Comparison of ENCODE assay signal across 8 mouse cellular contexts in the genomic region with DNA sequence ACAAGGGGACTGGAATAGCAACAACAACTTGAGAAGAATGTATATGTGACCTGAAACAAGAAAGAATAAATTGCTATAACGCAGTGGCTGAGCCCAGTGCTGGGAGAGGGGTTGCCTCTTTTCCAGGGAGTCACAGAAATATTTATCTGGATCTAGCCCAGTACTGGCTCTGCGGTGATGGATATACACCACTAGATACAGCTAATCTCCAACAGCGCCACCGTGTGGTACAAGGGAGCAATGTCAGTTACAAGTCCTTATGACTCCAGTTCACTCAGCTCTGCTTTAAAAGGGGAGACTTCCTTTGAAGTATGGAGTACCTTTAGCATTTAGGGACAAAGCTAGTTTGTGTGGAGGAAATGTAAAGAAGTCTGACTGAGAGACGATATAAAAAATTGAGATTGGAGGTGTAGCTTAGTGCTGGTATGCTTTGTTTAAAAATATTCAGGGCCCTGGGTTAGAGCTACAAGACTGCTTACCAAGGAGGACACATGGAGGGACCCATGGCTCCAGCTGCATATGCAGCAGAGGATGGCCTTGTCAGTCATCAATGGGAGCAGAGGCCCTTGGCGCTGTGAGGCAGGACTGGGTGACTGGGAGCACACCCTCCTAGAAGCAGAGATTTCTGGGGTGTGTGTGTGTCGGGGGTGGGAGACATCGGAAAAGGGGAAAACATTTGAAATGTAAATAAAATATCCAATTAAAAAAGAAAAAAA.
A peak's percentile ranks its signal among the peaks of the same experiment; 100 is the strongest.
DNase-seq lines count a peak whose midpoint lies in the region; ATAC-seq and TF ChIP-seq lines count a peak whose summit lies in the region.

No protein-coding gene starts in this region.

- no peak overlapping the region for H3K9ac ChIP-seq in ES-E14 (ENCODE audit: insufficient read depth, low read depth, low read length, poor library complexity, severe bottlenecking)
- H3K9ac ChIP-seq in forebrain, embryonic 14.5 days (ENCODE audit: low read length) = no peak overlapping the region
- no peak overlapping the region for H3K9ac ChIP-seq in lung, embryonic 15.5 days

- peak; percentile 77 for DNase-seq in ES-E14 (ENCODE audit: low read depth, low spot score)
- peak; percentile 6 for DNase-seq in c-Kit-negative CD71-positive TER-119-positive erythroid progenitor cells, embryonic 14.5 days (ENCODE audit: low read depth, low spot score)
- peak; percentile 90 for DNase-seq in forebrain, embryonic 14.5 days (ENCODE audit: low spot score)
- peak; percentile 78 for DNase-seq in hindbrain, embryonic 10.5 days (ENCODE audit: low spot score)
- DNase-seq in layer of hippocampus, adult 2 months (ENCODE audit: low spot score in 2 of 2) = peak; percentile 56 to 86
- peak; percentile 64 for DNase-seq in ovary, postnatal 36 days (ENCODE audit: low spot score)
- DNase-seq in urinary bladder, postnatal 14 days (ENCODE audit: low spot score) = peak; percentile 77

- WGBS in forebrain, embryonic 14.5 days = 37% methylated on average over 8 of the region's 8 CpGs
- WGBS in hindbrain, embryonic 10.5 days = 39% methylated on average over 8 of the region's 8 CpGs
- WGBS in lung, embryonic 15.5 days = 39% methylated on average over 8 of the region's 8 CpGs

- H3K4me3 ChIP-seq in ES-E14 (ENCODE audit: insufficient read depth in 1 of 2, low read depth in 1 of 2, low read length in 2 of 2, poor library complexity in 1 of 2, severe bottlenecking in 1 of 2) = no peak overlapping the region
- H3K4me3 ChIP-seq in forebrain, embryonic 14.5 days (ENCODE audit: low read depth, low read length) = no peak overlapping the region
- no peak overlapping the region for H3K4me3 ChIP-seq in hindbrain, embryonic 10.5 days
- no peak overlapping the region for H3K4me3 ChIP-seq in layer of hippocampus, adult 2 months
- no peak overlapping the region for H3K4me3 ChIP-seq in lung, embryonic 15.5 days

- H3K27me3 ChIP-seq in forebrain, embryonic 14.5 days (replicated peaks; ENCODE audit: control insufficient read depth, insufficient read depth, low read length) = no peaks in the 10 kb centered on the region
- no peaks in the 10 kb centered on the region for H3K27me3 ChIP-seq in hindbrain, embryonic 10.5 days (ENCODE audit: insufficient read depth, poor library complexity, severe bottlenecking)
- H3K27me3 ChIP-seq in lung, embryonic 15.5 days = no peaks in the 10 kb centered on the region

- H3K9me3 ChIP-seq in ES-E14 (ENCODE audit: control insufficient read depth, insufficient read depth, low read depth, low read length) = no peaks in the 10 kb centered on the region
- no peaks in the 10 kb centered on the region for H3K9me3 ChIP-seq in forebrain, embryonic 14.5 days (replicated peaks; ENCODE audit: control insufficient read depth, low read length)
- no peaks in the 10 kb centered on the region for H3K9me3 ChIP-seq in hindbrain, embryonic 10.5 days
- H3K9me3 ChIP-seq in lung, embryonic 15.5 days = no peaks in the 10 kb centered on the region

- ATAC-seq in forebrain, embryonic 14.5 days = peak; percentile 88
- peak; percentile 42 for ATAC-seq in lung, embryonic 15.5 days (ENCODE audit: borderline replicate concordance, extremely low read depth, low FRiP score, low TSS enrichment)

- no peak overlapping the region for H3K27ac ChIP-seq in ES-E14 (ENCODE audit: insufficient read depth, low read depth, low read length, poor library complexity, severe bottlenecking)
- no peak overlapping the region for H3K27ac ChIP-seq in forebrain, embryonic 14.5 days (ENCODE audit: low read depth, low read length)
- no peak overlapping the region for H3K27ac ChIP-seq in hindbrain, embryonic 10.5 days
- H3K27ac ChIP-seq in layer of hippocampus, adult 2 months = no peak overlapping the region
- H3K27ac ChIP-seq in lung, embryonic 15.5 days = no peak overlapping the region

- peak; percentile 95 for TF ChIP-seq CTCF in layer of hippocampus, adult 2 months (conservative IDR thresholded peaks at IDR 0.05)

- in situ Hi-C loops in ES-E14 (cut with MboI; ENCODE audit: low sequenced_read_pairs in 2 of 2, unreplicated experiment in 2 of 2) = loop anchor here (25.0 kb wide), 1 partner anchor 335 kb away; no protein-coding TSS in a partner anchor

- no peaks in the 10 kb centered on the region for H3K4me1 ChIP-seq in ES-E14 (ENCODE audit: control insufficient read depth in 2 of 2, insufficient read depth in 2 of 2, low read length in 2 of 2, poor library complexity in 1 of 2)
- no peaks in the 10 kb centered on the region for H3K4me1 ChIP-seq in forebrain, embryonic 14.5 days (ENCODE audit: control insufficient read depth, insufficient read depth, low read length)
- H3K4me1 ChIP-seq in hindbrain, embryonic 10.5 days (replicated peaks) = no peaks in the 10 kb centered on the region
- H3K4me1 ChIP-seq in lung, embryonic 15.5 days = no peaks in the 10 kb centered on the region

- H3K4me2 ChIP-seq in forebrain, embryonic 14.5 days (ENCODE audit: low read length) = no peak overlapping the region
- no peak overlapping the region for H3K4me2 ChIP-seq in lung, embryonic 15.5 days

- H3K36me3 ChIP-seq in ES-E14 (ENCODE audit: control insufficient read depth, insufficient read depth, low read length, poor library complexity, severe bottlenecking) = no peaks in the 10 kb centered on the region
- no peaks in the 10 kb centered on the region for H3K36me3 ChIP-seq in forebrain, embryonic 14.5 days (ENCODE audit: control insufficient read depth, insufficient read depth, low read length)
- no peaks in the 10 kb centered on the region for H3K36me3 ChIP-seq in hindbrain, embryonic 10.5 days
- no peaks in the 10 kb centered on the region for H3K36me3 ChIP-seq in lung, embryonic 15.5 days

TF ChIP-seq in ES-E14, 5 proteins besides CTCF, POLR2A, EP300 and RAD21:
- TF ChIP-seq MAFK (IDR thresholded peaks at IDR 0.05; ENCODE audit: insufficient read depth, low read depth, low read length) (no peak), HCFC1 (IDR thresholded peaks at IDR 0.05; ENCODE audit: borderline replicate concordance, insufficient read depth, low read length) (no peak), ZNF384 (IDR thresholded peaks at IDR 0.05; ENCODE audit: low read depth, low read length) (no peak), CHD2 (IDR thresholded peaks at IDR 0.05; ENCODE audit: low read depth, low read length) (no peak), ZC3H11A (IDR thresholded peaks at IDR 0.05; ENCODE audit: borderline replicate concordance, low read depth, low read length) (peak; percentile 53; the same call in 1 of the 2 replicates)

Comparison
In these comparisons a context has a peak if more than half of its experiments do, and no peak if none do; other contexts are left out.
1. DNase-seq: peak in every context shown above with its lines; median percentile 90 in forebrain, embryonic 14.5 days; 78 in hindbrain, embryonic 10.5 days; 77 in ES-E14; 77 in urinary bladder, postnatal 14 days; 71 in layer of hippocampus, adult 2 months; 64 in ovary, postnatal 36 days; 6 in c-Kit-negative CD71-positive TER-119-positive erythroid progenitor cells, embryonic 14.5 days.